Mouse (Mus musculus) thymus, adult 2 months (tissue): ENCODE results near the gene Ralgps2. TPM values are rescaled to one million over a fixed set of nuclear protein-coding genes. Genes with fewer than 3 reads are reported as not detected.

ENCODE experiments used
- DNase-seq: peaks from one replicate; pipeline ENCODE4 v3.0.0; 2021
- H3K27ac ChIP-seq: fragments of 200-500 bp; 2 replicates; pipeline ENCODE4 v1.5.1; 2012; ENCODE audit warnings: low read length, control low read depth; ENCODE audit not compliant: control insufficient read depth, insufficient read depth
- H3K27me3 ChIP-seq: fragments of 200-500 bp; 2 replicates; pipeline ENCODE4 v1.6.1; 2012; ENCODE audit warnings: mild to moderate bottlenecking, low read length, moderate library complexity, mixed read lengths; ENCODE audit not compliant: control insufficient read depth, insufficient read depth
- H3K36me3 ChIP-seq: fragments of 200-500 bp; 2 replicates; pipeline ENCODE4 v1.6.1; 2012; ENCODE audit warnings: mild to moderate bottlenecking, low read length, moderate library complexity; ENCODE audit not compliant: control insufficient read depth, insufficient read depth
- H3K4me1 ChIP-seq: fragments of 200-500 bp; replicated peaks from 2 replicates; pipeline ENCODE4 v1.6.1; 2012; ENCODE audit warnings: low read length; ENCODE audit not compliant: control insufficient read depth, insufficient read depth
- H3K4me3 ChIP-seq: fragments of 200-500 bp; 2 replicates; pipeline ENCODE4 v1.5.1; 2012; ENCODE audit warnings: mild to moderate bottlenecking, low read length, control low read depth, moderate library complexity; ENCODE audit not compliant: control insufficient read depth, insufficient read depth
- CTCF ChIP-seq: fragments of 200-500 bp; IDR thresholded peaks from 2 replicates; pipeline ENCODE4 v1.5.1; 2012; ENCODE audit warnings: mild to moderate bottlenecking, control low read depth, low read length, moderate library complexity, borderline replicate concordance; ENCODE audit not compliant: control insufficient read depth, poor library complexity, insufficient read depth; ENCODE audit errors: extremely low read depth
- POLR2A ChIP-seq: fragments of 200-500 bp; IDR thresholded peaks from 2 replicates; pipeline ENCODE4 v1.6.1; 2012; ENCODE audit warnings: mild to moderate bottlenecking, low read length, control low read depth, moderate library complexity; ENCODE audit not compliant: control insufficient read depth, poor library complexity, insufficient read depth; ENCODE audit errors: extremely low read depth
- WGBS: fragments of 180-500 bp; shearing (Covaris S2); methylation state at CpG from one replicate; pipeline ENCODE4 v1.1.7; 2018; 5-methylcytosine and 5-hydroxymethylcytosine counted together
- polyA plus RNA-seq: library from polyadenylated mRNA; depleted of rRNA; stranded (reverse); fragments of >200 nt; gene quantifications from 2 replicates; pipeline ENCODE4 v1.2.3, GENCODE M21; 2012

The Ralgps2 gene
- polyA plus RNA-seq, 1 experiment, result 25.2 TPM

DNA sequence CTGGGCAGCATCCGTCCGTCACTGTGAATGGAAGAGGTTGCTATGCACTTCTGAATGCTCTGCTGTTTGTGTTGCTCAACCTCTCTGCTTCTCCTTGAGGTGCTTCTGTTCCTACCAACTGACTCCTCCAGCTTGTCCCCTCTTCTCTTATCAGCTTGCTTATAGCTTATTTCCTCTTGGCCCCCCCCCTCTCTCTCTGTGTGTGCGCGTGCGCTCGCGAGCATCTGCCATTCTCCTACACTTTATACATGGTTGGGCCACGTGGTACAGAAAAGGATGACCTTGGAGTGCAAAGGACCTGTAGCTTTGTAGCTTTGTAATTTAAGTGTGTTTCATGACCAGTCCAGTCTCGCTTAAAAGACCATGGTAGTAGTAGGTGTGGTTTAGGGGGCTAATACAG is 42.5 kb upstream of the Ralgps2 start:
- H3K4me3 ChIP-seq, result no peak overlapping the region
- peaks cover 13% of the 10 kb centered on the region for H3K4me1 ChIP-seq
- TF ChIP-seq CTCF (no peak), POLR2A (no peak)
- DNase-seq, result no peak
- WGBS, result 78% methylated on average over 9 of the region's 9 CpGs
- no peaks in the 10 kb centered on the region for H3K36me3 ChIP-seq
- H3K27ac ChIP-seq, result no peak overlapping the region
- H3K27me3 ChIP-seq, result no peaks in the 10 kb centered on the region

DNA sequence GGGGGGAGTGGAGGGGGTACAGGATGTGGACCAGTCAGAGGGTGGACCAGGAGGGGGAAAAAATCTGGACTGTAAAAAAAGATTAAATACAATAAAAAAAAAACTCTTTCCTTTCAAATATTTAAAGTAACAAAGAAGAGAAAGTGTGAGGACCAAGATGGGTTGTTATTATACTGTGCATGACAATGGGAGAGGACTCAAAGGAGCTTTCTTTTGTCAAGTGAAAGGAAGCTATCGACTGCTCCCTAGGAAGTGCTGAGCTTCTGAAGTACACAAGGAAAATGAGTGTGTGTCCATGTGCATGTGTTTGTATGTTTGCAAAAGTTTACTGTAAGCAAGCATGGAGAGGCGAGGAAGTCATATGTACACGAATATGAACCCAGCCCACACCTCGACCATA is 40.3 kb upstream of the Ralgps2 start:
- TF ChIP-seq CTCF (no peak), POLR2A (no peak)
- H3K4me3 ChIP-seq, result no peak overlapping the region
- WGBS, result 91% methylated on average over 4 of the region's 4 CpGs
- H3K36me3 ChIP-seq, result no peaks in the 10 kb centered on the region
- no peaks in the 10 kb centered on the region for H3K27me3 ChIP-seq
- DNase-seq, result no peak
- H3K27ac ChIP-seq, result no peak overlapping the region
- H3K4me1 ChIP-seq, result no peaks in the 10 kb centered on the region

GRCm38 (mm10) chr1:156978656-156979055 is 39.2 kb upstream of the Ralgps2 start:
- no peak for DNase-seq
- H3K36me3 ChIP-seq, result no peaks in the 10 kb centered on the region
- H3K4me3 ChIP-seq, result no peak overlapping the region
- TF ChIP-seq CTCF, result no peak
- TF ChIP-seq POLR2A, result no peak
- H3K27ac ChIP-seq, result no peak overlapping the region
- WGBS, result 93% methylated on average over 7 of the region's 7 CpGs
- H3K27me3 ChIP-seq, result no peaks in the 10 kb centered on the region
- H3K4me1 ChIP-seq, result no peaks in the 10 kb centered on the region

DNA sequence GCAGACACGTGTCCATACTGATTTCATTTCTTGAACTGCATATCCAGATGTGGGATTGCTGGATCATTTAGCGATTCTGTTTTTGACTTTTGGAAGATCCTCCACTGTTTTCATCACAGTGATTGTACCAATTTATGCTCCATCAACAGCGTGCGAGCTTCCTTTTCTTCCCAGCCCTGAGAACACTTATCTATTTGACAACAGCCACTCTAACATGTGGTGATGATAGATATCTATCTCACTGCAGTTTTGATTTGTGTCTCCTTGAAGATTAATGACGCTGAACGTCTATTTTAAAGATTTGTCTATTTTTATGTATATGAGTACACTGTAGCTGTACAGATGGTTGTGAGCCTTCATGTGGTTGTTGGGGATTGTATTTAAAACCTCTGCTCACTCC is 34.4 kb upstream of the Ralgps2 start:
- H3K27ac ChIP-seq, result no peak overlapping the region
- 82% methylated on average over 6 of the region's 6 CpGs for WGBS
- TF ChIP-seq CTCF (no peak), POLR2A (no peak)
- H3K36me3 ChIP-seq, result no peaks in the 10 kb centered on the region
- no peak overlapping the region for H3K4me3 ChIP-seq
- H3K27me3 ChIP-seq, result no peaks in the 10 kb centered on the region
- no peak for DNase-seq
- H3K4me1 ChIP-seq, result no peaks in the 10 kb centered on the region

DNA sequence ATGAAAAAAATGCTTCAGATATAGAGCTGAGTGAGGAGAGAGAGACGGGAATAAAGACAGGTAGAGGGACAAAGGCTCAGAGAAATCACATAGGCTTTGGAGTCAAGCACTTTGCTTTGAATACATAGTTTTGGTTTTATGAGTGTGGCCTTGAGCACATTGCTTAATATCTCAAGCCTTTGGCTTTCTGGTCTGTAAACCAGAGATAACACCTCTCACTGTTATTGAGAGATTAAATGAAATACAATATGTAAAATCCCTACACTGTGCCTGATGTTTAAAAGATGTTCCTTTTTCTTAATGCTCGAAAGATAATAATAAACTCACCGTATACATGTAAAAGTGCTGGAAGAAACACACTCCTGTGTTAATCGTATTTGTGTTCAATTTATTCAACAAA is 33.0 kb upstream of the Ralgps2 start:
- Histone ChIP-seq H3K27me3 (no peaks in the 10 kb centered on the region), H3K4me1 (no peaks in the 10 kb centered on the region), H3K36me3 (no peaks in the 10 kb centered on the region), H3K4me3 (no peak overlapping the region), H3K27ac (no peak overlapping the region)
- no peak for DNase-seq
- WGBS, result 96% methylated on average over 4 of the region's 4 CpGs
- TF ChIP-seq CTCF, result no peak
- TF ChIP-seq POLR2A, result no peak

GRCm38 (mm10) chr1:156971206-156971811 is 31.9 kb upstream of the Ralgps2 start:
- no peak for DNase-seq
- H3K4me3 ChIP-seq, result no peak overlapping the region
- no peaks in the 10 kb centered on the region for H3K4me1 ChIP-seq
- no peak overlapping the region for H3K27ac ChIP-seq
- no peak for TF ChIP-seq POLR2A
- no peak for TF ChIP-seq CTCF
- no peaks in the 10 kb centered on the region for H3K36me3 ChIP-seq
- 94% methylated on average over 7 of the region's 7 CpGs for WGBS
- no peaks in the 10 kb centered on the region for H3K27me3 ChIP-seq

- no peak for TF ChIP-seq POLR2A
- no peak for TF ChIP-seq CTCF
- DNase-seq, result no peak
- H3K27me3 ChIP-seq, result no peaks in the 10 kb centered on the region
- H3K36me3 ChIP-seq, result no peaks in the 10 kb centered on the region
- H3K4me3 ChIP-seq, result no peak overlapping the region
- 77% methylated on average over 6 of the region's 6 CpGs for WGBS
- no peaks in the 10 kb centered on the region for H3K4me1 ChIP-seq
- H3K27ac ChIP-seq, result no peak overlapping the region
Measured at GRCm38 (mm10) chr1:156970641-156971040, 31.2 kb upstream of the Ralgps2 start.
